Mouse (Mus musculus) small intestine, adult 2 months (tissue): ENCODE data around the gene Apba1.

Experiments used
- CTCF ChIP-seq: fragments of 200-500 bp; IDR thresholded peaks from 2 replicates; pipeline ENCODE4 v1.5.1; 2012; ENCODE audit warnings: low read depth, mild to moderate bottlenecking, control low read depth, inconsistent platforms, low read length, moderate library complexity, mixed read lengths; ENCODE audit not compliant: insufficient replicate concordance, insufficient read length; ENCODE audit errors: extremely low read depth
- POLR2A ChIP-seq: fragments of 200-500 bp; IDR thresholded peaks from 2 replicates; pipeline ENCODE4 v1.6.1; 2012; ENCODE audit warnings: low read depth, mild to moderate bottlenecking, control low read depth, inconsistent platforms, low read length, moderate library complexity

DNA sequence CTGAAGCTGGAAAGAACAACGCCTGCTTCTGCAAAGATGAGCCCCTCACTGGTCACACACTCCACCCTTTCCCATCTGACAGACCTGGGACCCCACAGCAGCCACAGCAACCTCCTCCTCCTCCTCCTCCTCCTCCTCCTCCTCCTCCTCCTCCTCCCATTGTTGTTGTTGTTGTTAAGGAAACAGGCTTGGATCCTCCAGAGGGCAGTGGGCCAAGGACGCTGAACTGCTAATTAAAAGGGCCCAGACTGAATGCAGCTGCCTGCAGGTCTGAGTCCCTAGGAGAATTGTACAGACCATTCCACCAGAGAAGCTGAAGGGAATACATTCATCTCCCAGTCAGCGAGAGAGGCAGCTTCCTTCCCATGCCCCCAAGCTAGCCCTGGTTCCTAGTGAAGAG, 201.6 kb downstream of the Apba1 start:
- TF ChIP-seq CTCF = no peak
- no peak for TF ChIP-seq POLR2A
